Mouse (Mus musculus): ENCODE measurements around the gene Tmem82. TPM values are rescaled to one million over a fixed set of nuclear protein-coding genes. Genes with fewer than 3 reads are reported as not detected.

Gene Tmem82
- polyA plus RNA-seq, 1 experiment, result 2.8 TPM

GRCm38 (mm10) chr4:141643118-141643855, 24.9 kb upstream of the Tmem82 start:
- H3K27ac ChIP-seq (ENCODE audit: control insufficient read depth, insufficient read depth, low read length), result no peak overlapping the region; the same call in 1 of the 2 replicates
- peaks cover 13% of the 10 kb centered on the region for H3K36me3 ChIP-seq (ENCODE audit: control insufficient read depth, insufficient read depth, low read length)
- no peak overlapping the region for H3K4me3 ChIP-seq (ENCODE audit: control insufficient read depth, insufficient read depth, low read length)
- WGBS, result 80% methylated on average over 7 of the region's 7 CpGs
- no peaks in the 10 kb centered on the region for H3K4me1 ChIP-seq (replicated peaks; ENCODE audit: control insufficient read depth, insufficient read depth, low read length)
- no peak for DNase-seq
- H3K27me3 ChIP-seq (ENCODE audit: control insufficient read depth, insufficient read depth, low read length), result no peaks in the 10 kb centered on the region
- no peak for TF ChIP-seq CTCF (IDR thresholded peaks at IDR 0.05; ENCODE audit: borderline replicate concordance, control insufficient read depth, extremely low read depth, insufficient read depth, low read length, poor library complexity)
- TF ChIP-seq POLR2A (IDR thresholded peaks at IDR 0.05; ENCODE audit: control insufficient read depth, extremely low read depth, insufficient read depth, low read length, poor library complexity), result no peak

- WGBS, result 97% methylated on average over 25 of the region's 25 CpGs
- H3K4me3 ChIP-seq (ENCODE audit: control insufficient read depth, insufficient read depth, low read length), result no peak overlapping the region
- H3K27me3 ChIP-seq (ENCODE audit: control insufficient read depth, insufficient read depth, low read length), result no peaks in the 10 kb centered on the region
- no peak for TF ChIP-seq POLR2A (IDR thresholded peaks at IDR 0.05; ENCODE audit: control insufficient read depth, extremely low read depth, insufficient read depth, low read length, poor library complexity)
- no peak for TF ChIP-seq CTCF (IDR thresholded peaks at IDR 0.05; ENCODE audit: borderline replicate concordance, control insufficient read depth, extremely low read depth, insufficient read depth, low read length, poor library complexity)
- no peak overlapping the region for H3K27ac ChIP-seq (ENCODE audit: control insufficient read depth, insufficient read depth, low read length)
- peaks cover 13% of the 10 kb centered on the region for H3K36me3 ChIP-seq (ENCODE audit: control insufficient read depth, insufficient read depth, low read length)
- no peak for DNase-seq
- H3K4me1 ChIP-seq (replicated peaks; ENCODE audit: control insufficient read depth, insufficient read depth, low read length), result no peaks in the 10 kb centered on the region
These were observed 23.8 kb upstream of the Tmem82 start for GRCm38 (mm10) chr4:141641961-141642811.

- Histone ChIP-seq H3K4me3 (ENCODE audit: control insufficient read depth, insufficient read depth, low read length) (no peak overlapping the region), H3K27me3 (ENCODE audit: control insufficient read depth, insufficient read depth, low read length) (no peaks in the 10 kb centered on the region), H3K36me3 (ENCODE audit: control insufficient read depth, insufficient read depth, low read length) (peaks cover 13% of the 10 kb centered on the region), H3K4me1 (replicated peaks; ENCODE audit: control insufficient read depth, insufficient read depth, low read length) (no peaks in the 10 kb centered on the region), H3K27ac (ENCODE audit: control insufficient read depth, insufficient read depth, low read length) (no peak overlapping the region)
- TF ChIP-seq POLR2A (IDR thresholded peaks at IDR 0.05; ENCODE audit: control insufficient read depth, extremely low read depth, insufficient read depth, low read length, poor library complexity), result no peak
- no peak for TF ChIP-seq CTCF (IDR thresholded peaks at IDR 0.05; ENCODE audit: borderline replicate concordance, control insufficient read depth, extremely low read depth, insufficient read depth, low read length, poor library complexity)
- WGBS, result 89% methylated on average over 7 of the region's 7 CpGs
- DNase-seq, result no peak
These were observed 22.9 kb upstream of the Tmem82 start for GRCm38 (mm10) chr4:141641353-141641771.

GRCm38 (mm10) chr4:141639474-141639873, 21.0 kb upstream of the Tmem82 start:
- Histone ChIP-seq H3K36me3 (ENCODE audit: control insufficient read depth, insufficient read depth, low read length) (peaks cover 13% of the 10 kb centered on the region), H3K4me1 (replicated peaks; ENCODE audit: control insufficient read depth, insufficient read depth, low read length) (no peaks in the 10 kb centered on the region), H3K27me3 (ENCODE audit: control insufficient read depth, insufficient read depth, low read length) (no peaks in the 10 kb centered on the region), H3K4me3 (ENCODE audit: control insufficient read depth, insufficient read depth, low read length) (no peak overlapping the region), H3K27ac (ENCODE audit: control insufficient read depth, insufficient read depth, low read length) (no peak overlapping the region)
- TF ChIP-seq POLR2A (IDR thresholded peaks at IDR 0.05; ENCODE audit: control insufficient read depth, extremely low read depth, insufficient read depth, low read length, poor library complexity), result no peak
- TF ChIP-seq CTCF (IDR thresholded peaks at IDR 0.05; ENCODE audit: borderline replicate concordance, control insufficient read depth, extremely low read depth, insufficient read depth, low read length, poor library complexity), result no peak
- no peak for DNase-seq
- 91% methylated on average over 11 of the region's 11 CpGs for WGBS

GRCm38 (mm10) chr4:141636693-141637092, 18.3 kb upstream of the Tmem82 start:
- H3K36me3 ChIP-seq (ENCODE audit: control insufficient read depth, insufficient read depth, low read length), result peaks cover 17% of the 10 kb centered on the region
- H3K4me3 ChIP-seq (ENCODE audit: control insufficient read depth, insufficient read depth, low read length), result no peak overlapping the region
- no peaks in the 10 kb centered on the region for H3K4me1 ChIP-seq (replicated peaks; ENCODE audit: control insufficient read depth, insufficient read depth, low read length)
- no peaks in the 10 kb centered on the region for H3K27me3 ChIP-seq (ENCODE audit: control insufficient read depth, insufficient read depth, low read length)
- no peak for DNase-seq
- 98% methylated on average over 5 of the region's 5 CpGs for WGBS
- no peak overlapping the region for H3K27ac ChIP-seq (ENCODE audit: control insufficient read depth, insufficient read depth, low read length)
- no peak for TF ChIP-seq POLR2A (IDR thresholded peaks at IDR 0.05; ENCODE audit: control insufficient read depth, extremely low read depth, insufficient read depth, low read length, poor library complexity)
- TF ChIP-seq CTCF (IDR thresholded peaks at IDR 0.05; ENCODE audit: borderline replicate concordance, control insufficient read depth, extremely low read depth, insufficient read depth, low read length, poor library complexity), result no peak

- 95% methylated on average over 9 of the region's 9 CpGs for WGBS
- no peak overlapping the region for H3K27ac ChIP-seq (ENCODE audit: control insufficient read depth, insufficient read depth, low read length)
- peaks cover 11% of the 10 kb centered on the region for H3K36me3 ChIP-seq (ENCODE audit: control insufficient read depth, insufficient read depth, low read length)
These were observed 17.6 kb upstream of the Tmem82 start for GRCm38 (mm10) chr4:141635991-141636390.

More at GRCm38 (mm10) chr4:141635991-141636390, 17.6 kb upstream of the Tmem82 start:
- no peak for TF ChIP-seq POLR2A (IDR thresholded peaks at IDR 0.05; ENCODE audit: control insufficient read depth, extremely low read depth, insufficient read depth, low read length, poor library complexity)
- TF ChIP-seq CTCF (IDR thresholded peaks at IDR 0.05; ENCODE audit: borderline replicate concordance, control insufficient read depth, extremely low read depth, insufficient read depth, low read length, poor library complexity), result no peak
- no peaks in the 10 kb centered on the region for H3K27me3 ChIP-seq (ENCODE audit: control insufficient read depth, insufficient read depth, low read length)
- no peaks in the 10 kb centered on the region for H3K4me1 ChIP-seq (replicated peaks; ENCODE audit: control insufficient read depth, insufficient read depth, low read length)
- H3K4me3 ChIP-seq (ENCODE audit: control insufficient read depth, insufficient read depth, low read length), result no peak overlapping the region
- DNase-seq, result no peak

Measured in thymus, adult 2 months (tissue).